Mouse (Mus musculus) CH12.LX (cell line): ENCODE results near the gene Tph1.

Experiments
- ELF1 ChIP-seq: IDR thresholded peaks from 2 replicates; pipeline ENCODE4 v1.6.1; 2014; ENCODE audit warnings: low read depth, mild to moderate bottlenecking, inconsistent platforms, low read length, improper control_type of control experiment
- EP300 ChIP-seq: IDR thresholded peaks from 2 replicates; pipeline ENCODE4 v1.6.1; 2011; ENCODE audit warnings: low read length, improper control_type of control experiment
- JUN ChIP-seq: IDR thresholded peaks from 2 replicates; pipeline ENCODE4 v1.6.1; 2011; ENCODE audit warnings: low read depth, mild to moderate bottlenecking, low read length, improper control_type of control experiment, moderate library complexity; ENCODE audit not compliant: insufficient read depth
- POLR2A ChIP-seq: IDR thresholded peaks from 2 replicates; pipeline ENCODE4 v1.6.1; 2011; ENCODE audit warnings: low read depth, mild to moderate bottlenecking, improper control_type of control experiment, low read length
- SIN3A ChIP-seq: IDR thresholded peaks from 2 replicates; pipeline ENCODE4 v1.6.1; 2012; ENCODE audit warnings: low read length, improper control_type of control experiment, inconsistent platforms
- ZKSCAN1 ChIP-seq: IDR thresholded peaks from 2 replicates; pipeline ENCODE4 v1.6.1; 2012; ENCODE audit warnings: low read depth, inconsistent platforms, low read length, improper control_type of control experiment, borderline replicate concordance

GRCm38 (mm10) chr7:46607428-46608055, 64.8 kb downstream of the Tph1 start:
- TF ChIP-seq EP300, result peak; percentile 56; the same call in 1 of the 2 replicates
- peak; percentile 72; the same call in 1 of the 2 replicates for TF ChIP-seq SIN3A
- TF ChIP-seq ELF1, result peak; percentile 48
- no peak; the same call in 1 of the 2 replicates for TF ChIP-seq POLR2A
- TF ChIP-seq JUN, result no peak
- TF ChIP-seq ZKSCAN1, result no peak
